Mouse (Mus musculus): ENCODE measurements around the gene Il24. TPM values are rescaled to one million over a fixed set of nuclear protein-coding genes. Genes with fewer than 3 reads are reported as not detected.
A peak's percentile ranks its signal among the peaks of the same experiment; 100 is the strongest.

The Il24 gene
- total and polyA plus RNA-seq, 2 experiments = not detected

DNA sequence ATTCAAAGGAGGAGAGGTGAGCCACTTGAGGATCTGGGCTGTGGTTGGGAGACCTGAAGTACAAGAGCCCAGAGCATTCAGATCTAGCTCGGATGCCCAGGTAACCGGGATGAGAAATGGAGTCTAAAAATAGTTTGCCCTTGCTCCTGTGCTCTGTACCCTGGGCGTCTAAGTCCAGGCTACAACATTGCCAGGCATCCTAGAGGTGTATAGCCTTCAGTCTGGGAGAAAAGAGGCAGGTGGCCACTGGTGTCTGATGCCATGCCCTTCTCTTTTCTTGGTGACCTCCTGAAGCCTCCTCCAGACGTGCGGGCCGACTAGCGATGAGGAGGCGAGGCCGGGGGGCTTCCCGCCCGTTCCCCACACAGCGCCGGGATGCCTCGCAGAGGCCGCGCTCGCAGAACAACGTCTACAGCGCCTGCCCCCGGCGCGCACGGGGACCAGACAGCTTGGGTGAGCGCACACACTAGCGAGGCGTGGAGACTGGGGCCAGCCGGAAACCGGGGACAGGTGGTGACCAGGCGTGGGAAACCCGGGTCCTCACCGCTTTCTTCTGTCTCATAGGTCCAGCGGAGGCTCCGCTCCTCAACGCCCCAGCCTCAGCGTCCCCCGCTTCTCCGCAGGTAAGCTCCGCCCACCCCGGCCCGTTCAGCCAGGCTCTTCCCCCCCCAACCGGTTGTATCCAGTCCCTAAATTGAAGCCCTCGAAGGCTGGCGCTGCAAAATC is 9.2 kb downstream of the Il24 start:
- H3K27me3 ChIP-seq (ENCODE audit: control insufficient read depth, insufficient read depth, low read length) = peaks cover 7% of the 10 kb centered on the region; the same call in 1 of the 2 replicates
- H3K9ac ChIP-seq (ENCODE audit: low read depth, low read length) = 0 out of 2 replicates have a peak overlapping the region, but pooled peaks have one; percentile 21
- H3K4me3 ChIP-seq (ENCODE audit: insufficient read depth, low read depth, low read length) = peak overlapping the region; percentile 46; the same call in 1 of the 2 replicates
- H3K79me2 ChIP-seq (ENCODE audit: control insufficient read depth, insufficient read depth, low read length) = no peaks in the 10 kb centered on the region
- no peak overlapping the region for H3K27ac ChIP-seq (replicated peaks; ENCODE audit: insufficient read depth, low read depth, low read length)
- no peak for TF ChIP-seq POLR2A (IDR thresholded peaks at IDR 0.05; ENCODE audit: extremely low read depth, insufficient read depth, low read length)
- no peak for TF ChIP-seq CTCF (IDR thresholded peaks at IDR 0.05; ENCODE audit: low read depth, low read length)
- 3% methylated on average over 43 of the region's 43 CpGs for WGBS
- DNase-seq (ENCODE audit: extremely low read depth, low read depth, low spot score) = no peak
- peaks cover 2% of the 10 kb centered on the region; the same call in 1 of the 2 replicates for H3K4me1 ChIP-seq (ENCODE audit: control insufficient read depth, insufficient read depth, low read length)
- no peaks in the 10 kb centered on the region for H3K36me3 ChIP-seq (ENCODE audit: control insufficient read depth, insufficient read depth, low read length)

- Histone ChIP-seq H3K9ac (ENCODE audit: low read depth, low read length) (no peak overlapping the region), H3K79me2 (ENCODE audit: control insufficient read depth, insufficient read depth, low read length) (no peaks in the 10 kb centered on the region), H3K36me3 (ENCODE audit: control insufficient read depth, insufficient read depth, low read length) (no peaks in the 10 kb centered on the region), H3K27ac (replicated peaks; ENCODE audit: insufficient read depth, low read depth, low read length) (no peak overlapping the region), H3K4me1 (ENCODE audit: control insufficient read depth, insufficient read depth, low read length) (peaks cover 2% of the 10 kb centered on the region; the same call in 1 of the 2 replicates), H3K4me3 (ENCODE audit: insufficient read depth, low read depth, low read length) (no peak overlapping the region), H3K27me3 (ENCODE audit: control insufficient read depth, insufficient read depth, low read length) (peaks cover 7% of the 10 kb centered on the region; the same call in 1 of the 2 replicates)
- TF ChIP-seq POLR2A (IDR thresholded peaks at IDR 0.05; ENCODE audit: extremely low read depth, insufficient read depth, low read length) (no peak), CTCF (IDR thresholded peaks at IDR 0.05; ENCODE audit: low read depth, low read length) (peak; percentile 54)
- DNase-seq (ENCODE audit: extremely low read depth, low read depth, low spot score) = peak; percentile 65
- WGBS = 21% methylated on average over 3 of the region's 3 CpGs
These were observed 10.2 kb downstream of the Il24 start for GRCm38 (mm10) chr1:130876931-130877509.

GRCm38 (mm10) chr1:130875910-130876309 is 11.3 kb downstream of the Il24 start:
- peaks cover 7% of the 10 kb centered on the region; the same call in 1 of the 2 replicates for H3K27me3 ChIP-seq (ENCODE audit: control insufficient read depth, insufficient read depth, low read length)
- H3K9ac ChIP-seq (ENCODE audit: low read depth, low read length) = no peak overlapping the region
- no peak overlapping the region for H3K4me3 ChIP-seq (ENCODE audit: insufficient read depth, low read depth, low read length)
- no peak for DNase-seq (ENCODE audit: extremely low read depth, low read depth, low spot score)
- no peak for TF ChIP-seq POLR2A (IDR thresholded peaks at IDR 0.05; ENCODE audit: extremely low read depth, insufficient read depth, low read length)
- no peak for TF ChIP-seq CTCF (IDR thresholded peaks at IDR 0.05; ENCODE audit: low read depth, low read length)
- H3K36me3 ChIP-seq (ENCODE audit: control insufficient read depth, insufficient read depth, low read length) = no peaks in the 10 kb centered on the region
- H3K27ac ChIP-seq (replicated peaks; ENCODE audit: insufficient read depth, low read depth, low read length) = no peak overlapping the region
- peaks cover 2% of the 10 kb centered on the region; the same call in 1 of the 2 replicates for H3K4me1 ChIP-seq (ENCODE audit: control insufficient read depth, insufficient read depth, low read length)
- 84% methylated on average over 3 of the region's 3 CpGs for WGBS
- H3K79me2 ChIP-seq (ENCODE audit: control insufficient read depth, insufficient read depth, low read length) = no peaks in the 10 kb centered on the region

GRCm38 (mm10) chr1:130875139-130875538 is 12.1 kb downstream of the Il24 start:
- TF ChIP-seq CTCF (IDR thresholded peaks at IDR 0.05; ENCODE audit: low read depth, low read length) (peak; percentile 33; the same call in 1 of the 2 replicates), POLR2A (IDR thresholded peaks at IDR 0.05; ENCODE audit: extremely low read depth, insufficient read depth, low read length) (no peak)
- peak; percentile 61 for DNase-seq (ENCODE audit: extremely low read depth, low read depth, low spot score)
- Histone ChIP-seq H3K4me1 (ENCODE audit: control insufficient read depth, insufficient read depth, low read length) (peaks cover 2% of the 10 kb centered on the region; the same call in 1 of the 2 replicates), H3K79me2 (ENCODE audit: control insufficient read depth, insufficient read depth, low read length) (no peaks in the 10 kb centered on the region), H3K36me3 (ENCODE audit: control insufficient read depth, insufficient read depth, low read length) (no peaks in the 10 kb centered on the region), H3K4me3 (ENCODE audit: insufficient read depth, low read depth, low read length) (no peak overlapping the region), H3K27ac (replicated peaks; ENCODE audit: insufficient read depth, low read depth, low read length) (no peak overlapping the region), H3K9ac (ENCODE audit: low read depth, low read length) (no peak overlapping the region), H3K27me3 (ENCODE audit: control insufficient read depth, insufficient read depth, low read length) (peaks cover 7% of the 10 kb centered on the region; the same call in 1 of the 2 replicates)
- WGBS = 51% methylated on average over 3 of the region's 3 CpGs

DNA sequence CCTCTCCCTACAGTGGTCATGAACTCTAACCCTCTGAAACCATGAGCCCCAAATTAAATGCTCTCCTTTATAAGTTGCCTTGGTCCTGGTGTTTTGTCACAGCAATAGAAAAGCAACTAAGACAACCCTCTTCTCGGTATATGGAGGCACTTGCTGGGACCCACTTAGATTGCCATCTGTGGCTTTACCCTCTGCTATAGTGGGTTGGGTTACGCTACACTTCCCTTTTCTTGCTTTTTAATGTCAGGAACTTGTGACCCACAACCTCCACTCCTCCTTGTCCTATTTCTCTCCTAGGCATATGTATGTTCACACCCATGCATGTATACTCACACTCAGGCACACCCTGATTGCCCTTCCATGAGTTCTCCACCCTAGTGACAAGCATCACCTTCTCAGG is 14.3 kb downstream of the Il24 start:
- no peak for DNase-seq (ENCODE audit: extremely low read depth, low read depth, low spot score)
- Histone ChIP-seq H3K27me3 (ENCODE audit: control insufficient read depth, insufficient read depth, low read length) (peaks cover 4% of the 10 kb centered on the region; the same call in 1 of the 2 replicates), H3K4me3 (ENCODE audit: insufficient read depth, low read depth, low read length) (no peak overlapping the region), H3K79me2 (ENCODE audit: control insufficient read depth, insufficient read depth, low read length) (no peaks in the 10 kb centered on the region), H3K9ac (ENCODE audit: low read depth, low read length) (no peak overlapping the region), H3K36me3 (ENCODE audit: control insufficient read depth, insufficient read depth, low read length) (no peaks in the 10 kb centered on the region), H3K4me1 (ENCODE audit: control insufficient read depth, insufficient read depth, low read length) (peaks cover 2% of the 10 kb centered on the region; the same call in 1 of the 2 replicates), H3K27ac (replicated peaks; ENCODE audit: insufficient read depth, low read depth, low read length) (no peak overlapping the region)
- TF ChIP-seq POLR2A (IDR thresholded peaks at IDR 0.05; ENCODE audit: extremely low read depth, insufficient read depth, low read length) (no peak), CTCF (IDR thresholded peaks at IDR 0.05; ENCODE audit: low read depth, low read length) (no peak)
- 94% methylated on average over 2 of the region's 2 CpGs for WGBS

Data from liver, adult 2 months (tissue).